Mouse (Mus musculus): ENCODE measurements around the gene H2-T23.
A peak's percentile ranks its signal among the peaks of the same experiment; 100 is the strongest.
"Not testable (repeated sequence)": the region's sequence is repeated elsewhere in the genome, so short reads cannot be mapped to it uniquely, and the experiment has no call there.

The H2-T23 gene

DNA sequence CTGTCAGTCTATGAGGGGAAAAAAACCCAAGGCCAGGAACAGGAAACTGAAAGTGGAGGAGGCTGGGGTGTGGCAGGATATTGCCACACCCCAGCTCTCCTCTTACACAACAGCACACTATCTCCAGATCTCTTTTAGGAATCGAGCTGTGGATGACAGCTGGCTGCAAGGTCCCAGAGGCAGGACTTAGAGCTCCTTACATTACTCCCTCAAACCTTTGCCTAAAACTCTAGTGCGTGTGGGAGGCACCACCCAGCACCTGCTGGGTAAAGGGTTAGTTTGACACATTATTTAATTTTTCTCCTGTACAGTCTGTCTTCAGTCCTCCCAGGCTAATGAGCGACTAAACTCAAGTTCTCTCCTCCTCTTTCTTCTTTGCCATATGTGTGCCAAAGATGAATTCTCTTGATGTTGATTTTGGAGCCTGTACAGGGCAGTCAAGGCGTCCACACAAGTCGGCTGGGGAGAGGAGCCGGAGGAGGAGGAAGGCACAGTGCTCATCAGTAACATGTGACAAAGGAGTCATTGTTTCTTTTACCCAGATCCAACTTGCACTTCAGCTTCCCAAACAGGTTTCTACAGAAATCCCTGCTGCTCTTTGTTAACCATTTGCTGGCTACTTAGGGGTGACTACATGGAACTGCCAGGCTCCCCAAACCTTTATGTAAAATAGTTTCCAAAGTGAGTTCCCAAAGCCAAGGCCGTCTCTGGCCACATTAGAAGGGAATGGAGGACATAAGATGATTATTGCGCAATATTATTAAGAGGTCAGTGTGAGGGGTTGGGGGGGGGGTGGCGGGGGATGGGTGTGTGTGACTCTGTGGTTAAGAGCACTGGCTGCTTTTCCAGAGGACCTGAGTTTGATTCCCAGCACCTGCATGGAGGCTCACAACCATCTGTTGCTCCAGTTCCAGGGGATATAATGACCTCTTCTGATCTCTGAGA is 8.7 kb downstream of the H2-T23 start:
- DNase-seq (ENCODE audit: extremely low read depth, low read depth, low spot score) = peak; percentile 92

- DNase-seq (ENCODE audit: extremely low read depth, low read depth, low spot score) = no peak
Measured at GRCm38 (mm10) chr17:36022922-36023321, 9.7 kb downstream of the H2-T23 start.

DNA sequence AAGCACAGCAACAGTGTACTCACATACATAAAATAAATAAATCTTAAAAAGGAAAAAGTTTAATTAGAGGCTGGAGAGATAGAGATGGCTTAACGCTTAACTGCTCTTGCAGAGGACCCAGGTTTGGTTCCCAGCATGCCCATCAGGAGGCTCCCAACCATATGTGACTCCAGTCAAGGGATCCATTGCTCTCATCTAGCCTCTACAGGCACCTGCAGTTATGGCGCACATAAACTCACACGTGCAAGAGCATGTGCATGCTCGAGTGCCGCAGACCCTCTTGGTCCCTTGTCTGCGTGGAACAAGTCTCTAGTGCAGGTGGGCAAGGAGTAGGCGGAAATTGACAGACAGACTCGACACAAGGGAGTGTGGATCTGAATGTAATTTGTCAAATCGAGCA is 10.6 kb downstream of the H2-T23 start:
- DNase-seq (ENCODE audit: extremely low read depth, low read depth, low spot score) = no peak

- no peak for DNase-seq (ENCODE audit: extremely low read depth, low read depth, low spot score)
Measured at GRCm38 (mm10) chr17:36021309-36021708, 11.3 kb downstream of the H2-T23 start.

- DNase-seq (ENCODE audit: extremely low read depth, low read depth, low spot score) = no peak
Measured at GRCm38 (mm10) chr17:36020191-36021073, 12.2 kb downstream of the H2-T23 start, which contains the start of gene H2-T24. Gene H2-T24, minus strand, starts transcription at chr17:36020560.

DNA sequence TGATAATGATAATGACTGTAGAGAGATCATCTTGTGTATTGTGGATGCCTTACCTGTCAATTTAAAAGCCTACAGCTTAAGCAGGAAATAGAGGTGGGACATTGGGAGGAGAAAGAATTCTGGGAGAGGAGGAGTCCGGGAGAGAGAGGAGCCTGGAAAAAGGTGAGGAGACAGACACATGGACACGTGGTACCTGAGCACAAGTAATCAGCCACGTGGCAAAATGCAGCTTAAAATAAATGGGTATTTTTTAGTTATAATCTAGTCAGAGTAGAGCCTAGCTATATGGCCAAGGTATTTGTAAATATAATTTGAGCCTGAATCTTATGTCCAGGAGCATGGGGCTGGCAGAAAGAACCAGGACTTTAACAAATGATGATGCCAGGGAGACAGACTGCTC is 13.1 kb downstream of the H2-T23 start:
- DNase-seq (ENCODE audit: extremely low read depth, low read depth, low spot score) = no peak

DNA sequence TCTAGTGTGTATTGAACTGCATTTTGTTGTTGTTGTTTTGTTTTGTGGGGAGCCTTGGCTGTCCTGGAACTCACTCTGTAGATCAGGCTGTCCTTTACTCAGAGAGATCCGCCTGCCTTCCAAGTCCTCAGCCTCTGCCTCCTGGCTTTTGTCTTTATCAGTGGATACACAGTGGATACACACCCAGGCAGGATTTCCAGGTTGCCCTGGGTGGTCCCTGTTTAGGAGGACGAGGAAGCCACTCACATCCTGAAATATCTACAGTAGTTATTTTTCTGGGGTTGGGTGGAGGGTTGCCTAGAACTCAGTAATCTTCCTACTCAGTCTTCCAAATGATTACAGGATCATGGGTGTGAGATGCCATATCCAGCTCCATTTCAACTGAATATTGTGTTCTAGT is 13.7 kb downstream of the H2-T23 start:
- no peak for DNase-seq (ENCODE audit: extremely low read depth, low read depth, low spot score)

DNA sequence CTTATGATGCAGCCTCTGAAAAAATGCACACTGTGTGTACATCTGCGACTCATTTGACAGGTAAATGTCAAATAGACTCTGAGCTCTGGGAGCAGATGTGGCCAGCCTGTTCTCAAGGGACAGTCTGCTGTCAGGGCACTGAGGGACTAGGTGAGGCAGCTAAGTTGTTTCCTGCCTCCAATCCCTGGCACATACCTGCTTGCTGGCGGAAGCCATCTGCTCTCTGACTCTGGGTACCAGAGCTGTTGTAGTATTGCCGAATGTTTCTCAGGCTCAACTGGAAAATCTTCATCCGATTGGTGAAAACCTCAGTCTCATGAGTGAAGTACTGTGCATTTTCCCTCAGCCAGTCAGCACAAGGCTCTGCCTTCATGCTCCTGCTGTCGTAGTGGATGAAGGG is 15.6 kb downstream of the H2-T23 start:
- DNase-seq (ENCODE audit: extremely low read depth, low read depth, low spot score) = no peak

DNA sequence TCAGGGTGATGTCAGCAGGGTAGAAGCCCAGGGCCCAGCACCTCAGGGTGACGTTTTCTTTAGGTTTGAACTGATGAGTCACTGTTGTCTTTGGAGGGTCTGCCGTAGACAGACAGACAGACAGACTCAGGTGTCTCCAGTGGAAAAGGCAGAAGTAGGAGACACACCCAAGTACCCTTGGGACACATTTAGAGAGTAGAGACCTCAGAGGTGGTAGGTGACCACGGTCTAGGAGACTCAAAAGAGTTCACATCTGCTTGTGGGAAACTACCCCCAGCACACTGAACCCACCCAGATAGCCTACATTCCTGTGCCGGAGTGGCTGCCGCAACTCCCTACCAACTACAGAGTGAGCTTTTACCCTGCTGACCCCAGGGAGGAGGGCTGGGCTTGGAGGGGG is 17.7 kb downstream of the H2-T23 start:
- no peak for DNase-seq (ENCODE audit: extremely low read depth, low read depth, low spot score)

DNA sequence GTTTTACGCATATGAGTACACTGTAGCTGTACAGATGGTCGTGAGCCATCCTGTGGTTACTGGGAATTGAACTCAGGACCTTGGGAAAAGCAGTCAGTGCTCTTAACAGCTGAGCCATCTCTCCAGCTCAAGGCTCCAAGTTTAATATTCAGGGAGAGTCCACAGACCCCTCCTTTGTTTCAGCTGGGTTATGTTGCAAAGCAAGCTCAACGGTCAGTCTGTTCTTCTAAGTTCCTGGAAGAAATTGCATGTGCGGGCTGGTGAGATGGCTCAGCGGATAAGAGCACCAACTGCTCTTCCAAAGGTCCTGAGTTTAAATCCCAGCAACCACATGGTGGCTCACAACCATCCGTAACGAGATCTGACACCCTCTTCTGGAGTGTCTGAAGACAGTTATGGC is 28.2 kb downstream of the H2-T23 start:
- not testable (repeated sequence) for DNase-seq (ENCODE audit: extremely low read depth, low read depth, low spot score)

DNA sequence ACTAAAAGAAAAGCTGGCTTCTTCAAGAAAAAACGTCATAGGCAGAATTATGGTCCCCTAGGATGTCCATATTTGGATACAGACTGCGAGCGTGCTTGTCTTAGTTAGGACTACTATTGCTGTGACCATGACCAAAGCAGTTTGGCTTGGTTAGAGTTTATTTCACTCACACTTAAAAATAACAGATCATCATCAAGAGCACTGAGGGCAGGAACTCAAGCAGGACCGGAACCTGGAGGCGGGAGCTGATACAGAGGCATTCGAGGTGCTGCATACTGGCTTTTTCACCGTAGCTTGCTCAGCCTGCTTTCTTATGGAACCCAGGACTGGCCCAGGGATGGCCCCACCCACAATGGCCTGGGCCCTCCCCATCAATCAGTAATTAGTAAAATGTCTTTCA is 29.3 kb downstream of the H2-T23 start:
- DNase-seq (ENCODE audit: extremely low read depth, low read depth, low spot score) = no peak

- DNase-seq (ENCODE audit: extremely low read depth, low read depth, low spot score) = no peak
Measured at GRCm38 (mm10) chr17:36001966-36002365, 30.7 kb downstream of the H2-T23 start.

DNA sequence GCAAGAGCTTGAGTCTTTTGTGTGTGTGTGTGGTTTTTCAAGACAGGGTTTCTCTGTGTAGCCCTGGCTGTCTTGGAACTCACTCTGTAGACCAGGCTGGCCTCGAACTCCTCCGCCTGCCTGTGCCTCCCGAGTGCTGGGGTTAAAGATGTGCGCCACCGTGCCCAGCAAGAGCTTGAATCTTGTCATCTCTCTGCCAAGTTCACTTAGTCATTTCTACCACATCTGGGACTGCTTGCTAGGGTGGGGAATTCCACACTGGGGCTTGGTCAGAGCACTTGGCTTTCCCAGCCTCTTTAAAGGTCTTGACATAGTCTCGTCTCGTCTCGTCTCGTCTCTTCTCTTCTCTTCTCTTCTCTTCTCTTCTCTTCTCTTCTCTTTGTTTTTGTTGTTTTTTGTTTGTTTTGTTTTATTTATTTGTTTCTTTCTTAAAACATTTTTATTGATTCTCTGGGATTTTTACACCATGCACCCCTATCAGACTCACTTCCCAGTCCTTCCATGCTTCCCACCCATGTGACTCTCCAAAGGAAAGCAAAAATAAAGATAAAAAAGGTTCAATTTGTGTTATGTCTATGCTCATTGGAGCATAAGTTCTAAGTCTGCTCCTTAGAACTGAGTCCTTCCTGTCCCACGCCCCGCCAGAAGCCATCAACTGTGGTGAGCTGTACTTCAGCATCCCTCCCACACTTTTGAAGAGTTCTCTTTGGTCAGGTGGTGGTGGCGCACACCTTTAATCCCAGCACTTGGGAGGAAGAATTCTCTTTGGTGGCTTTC is 31.3 kb downstream of the H2-T23 start:
- DNase-seq (ENCODE audit: extremely low read depth, low read depth, low spot score) = no peak

GRCm38 (mm10) chr17:36000349-36000748 is 32.3 kb downstream of the H2-T23 start:
- DNase-seq (ENCODE audit: extremely low read depth, low read depth, low spot score) = no peak

- no peak for DNase-seq (ENCODE audit: extremely low read depth, low read depth, low spot score)
Measured at GRCm38 (mm10) chr17:35999356-35999755, 33.3 kb downstream of the H2-T23 start.

- no peak for DNase-seq (ENCODE audit: extremely low read depth, low read depth, low spot score)
Measured at GRCm38 (mm10) chr17:35998545-35999305, 33.9 kb downstream of the H2-T23 start.

GRCm38 (mm10) chr17:35997713-35998510 is 34.7 kb downstream of the H2-T23 start:
- no peak for DNase-seq (ENCODE audit: extremely low read depth, low read depth, low spot score)

DNA sequence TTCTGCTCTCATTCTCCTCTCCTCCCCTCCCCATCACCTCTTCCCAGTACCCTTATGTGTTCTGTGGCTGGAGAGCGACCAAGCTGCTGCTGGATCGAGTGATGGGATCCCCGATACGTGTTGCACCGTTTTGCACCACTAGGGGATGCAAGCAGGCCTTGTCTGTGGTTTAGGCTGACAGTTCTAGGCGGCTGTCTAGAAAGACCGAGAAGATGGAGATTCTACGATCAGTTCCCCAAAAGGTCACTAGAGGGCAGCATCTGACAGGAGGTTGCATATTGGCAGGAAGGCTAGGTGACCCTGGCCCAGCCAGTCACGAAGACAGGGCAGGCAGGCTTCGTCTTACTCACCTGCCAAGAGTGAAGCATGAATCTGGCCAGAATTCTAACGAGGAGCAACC is 35.7 kb downstream of the H2-T23 start:
- peak; percentile 75 for DNase-seq (ENCODE audit: extremely low read depth, low read depth, low spot score)

GRCm38 (mm10) chr17:35994879-35995240 is 37.8 kb downstream of the H2-T23 start:
- DNase-seq (ENCODE audit: extremely low read depth, low read depth, low spot score) = no peak

All from fat pad, adult 2 months (tissue).